Mouse (Mus musculus) MEL-GATA-1-ER (cell line): ENCODE data around the gene Tas2r118.

Experiments
- DNase-seq: peaks from one replicate; pipeline ENCODE4 v3.0.0-alpha.2; 2012; ENCODE audit warnings: low read depth; ENCODE audit errors: extremely low read depth

Gene Tas2r118

GRCm38 (mm10) chr6:23969960-23970359 lies at the start of gene Tas2r118:
Gene Tas2r118 (minus strand): TSS chr6:23970060.
- no peak for DNase-seq

GRCm38 (mm10) chr6:24018320-24018719 lies 48.5 kb upstream of the Tas2r118 start:
- no peak for DNase-seq

GRCm38 (mm10) chr6:23993276-23993675 lies 23.4 kb upstream of the Tas2r118 start:
- no peak for DNase-seq

- no peak for DNase-seq
Observed at GRCm38 (mm10) chr6:23990687-23991387, 21.0 kb upstream of the Tas2r118 start.

GRCm38 (mm10) chr6:23986293-23986692 lies 16.4 kb upstream of the Tas2r118 start:
- no peak for DNase-seq

GRCm38 (mm10) chr6:23966980-23967379 lies 2.9 kb downstream of the Tas2r118 start:
- no peak for DNase-seq

- no peak for DNase-seq
Observed at GRCm38 (mm10) chr6:23965925-23966324, 3.9 kb downstream of the Tas2r118 start.

- DNase-seq: no peak
Observed at GRCm38 (mm10) chr6:23963741-23964140, 6.1 kb downstream of the Tas2r118 start.

GRCm38 (mm10) chr6:23940776-23941175 lies 29.1 kb downstream of the Tas2r118 start:
- DNase-seq: no peak

GRCm38 (mm10) chr6:23938575-23939488 lies 31.0 kb downstream of the Tas2r118 start:
- DNase-seq: no peak

- no peak for DNase-seq
Observed at GRCm38 (mm10) chr6:23936414-23936813, 33.4 kb downstream of the Tas2r118 start.

GRCm38 (mm10) chr6:23923806-23924205 lies 46.1 kb downstream of the Tas2r118 start:
- DNase-seq: no peak
